Mouse (Mus musculus) small intestine, adult 2 months (tissue): ENCODE data around the gene Atp1a4.

Experiments
- CTCF ChIP-seq: fragments of 200-500 bp; IDR thresholded peaks from 2 replicates; pipeline ENCODE4 v1.5.1; 2012; ENCODE audit warnings: low read depth, mild to moderate bottlenecking, control low read depth, inconsistent platforms, low read length, moderate library complexity, mixed read lengths; ENCODE audit not compliant: insufficient replicate concordance, insufficient read length; ENCODE audit errors: extremely low read depth
- POLR2A ChIP-seq: fragments of 200-500 bp; IDR thresholded peaks from 2 replicates; pipeline ENCODE4 v1.6.1; 2012; ENCODE audit warnings: low read depth, mild to moderate bottlenecking, control low read depth, inconsistent platforms, low read length, moderate library complexity

DNA sequence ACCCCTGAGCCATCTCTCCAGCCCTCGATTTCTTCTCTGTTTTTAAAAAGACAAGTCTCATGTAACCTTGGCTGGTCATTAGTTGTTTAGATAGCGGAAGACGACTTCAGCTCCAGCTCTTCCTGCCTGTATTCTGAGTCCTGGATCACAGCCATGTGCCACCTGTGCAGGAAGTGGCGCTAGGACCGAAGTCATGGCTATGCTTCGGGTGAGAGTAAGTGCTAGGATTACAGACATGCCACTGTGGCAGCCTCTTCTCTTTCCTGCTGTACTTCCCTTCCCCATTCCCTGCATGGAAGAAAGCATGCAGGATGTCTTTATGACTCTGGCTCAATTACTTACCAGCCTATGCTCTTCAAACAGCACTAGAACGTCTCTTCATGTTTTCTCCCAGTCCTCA, 79.1 kb downstream of the Atp1a4 start:
- TF ChIP-seq CTCF, result no peak
- no peak for TF ChIP-seq POLR2A
